Mouse (Mus musculus) layer of hippocampus, adult 6 months (tissue): ENCODE measurements around the gene Fastk. TPM values are rescaled to one million over a fixed set of nuclear protein-coding genes. Genes with fewer than 3 reads are reported as not detected.

Experiments used
- long read RNA-seq, 2 experiments: library from polyadenylated mRNA; unstranded; transcript quantifications; one replicate each; pipeline ENCODE4 v2.0.0; 2019 to 2020
- polyA plus RNA-seq: library from polyadenylated mRNA; unstranded; fragments of <200 nt; fragmentation: Nextera tagmentation; gene quantifications from 2 replicates; pipeline ENCODE4 v1.2.3, GENCODE M21; 2021

The Fastk gene
- polyA plus RNA-seq, result 137 and 164 TPM in 2 replicates
- long read RNA-seq, experiment 1, transcript Fastk-201 (10 exons, 1,893 nt), result major isoform, 145 of 215 reads
- long read RNA-seq, experiment 1, transcript Fastk-213 (9 exons, 2,552 nt), result minor isoform, 6 of 215 reads
- long read RNA-seq, experiment 1, partial matches to known transcripts, result 7 of 215 reads
- long read RNA-seq, experiment 1, other reads (novel, unspliced or antisense), result 56 of 215 reads
- long read RNA-seq, experiment 2, transcript Fastk-201 (10 exons, 1,893 nt), result major isoform, 477 of 760 reads
- long read RNA-seq, experiment 2, transcript Fastk-213 (9 exons, 2,552 nt), result minor isoform, 24 of 760 reads
- long read RNA-seq, experiment 2, partial matches to known transcripts, result 97 of 760 reads
- long read RNA-seq, experiment 2, other reads (novel, unspliced or antisense), result 158 of 760 reads

DNA sequence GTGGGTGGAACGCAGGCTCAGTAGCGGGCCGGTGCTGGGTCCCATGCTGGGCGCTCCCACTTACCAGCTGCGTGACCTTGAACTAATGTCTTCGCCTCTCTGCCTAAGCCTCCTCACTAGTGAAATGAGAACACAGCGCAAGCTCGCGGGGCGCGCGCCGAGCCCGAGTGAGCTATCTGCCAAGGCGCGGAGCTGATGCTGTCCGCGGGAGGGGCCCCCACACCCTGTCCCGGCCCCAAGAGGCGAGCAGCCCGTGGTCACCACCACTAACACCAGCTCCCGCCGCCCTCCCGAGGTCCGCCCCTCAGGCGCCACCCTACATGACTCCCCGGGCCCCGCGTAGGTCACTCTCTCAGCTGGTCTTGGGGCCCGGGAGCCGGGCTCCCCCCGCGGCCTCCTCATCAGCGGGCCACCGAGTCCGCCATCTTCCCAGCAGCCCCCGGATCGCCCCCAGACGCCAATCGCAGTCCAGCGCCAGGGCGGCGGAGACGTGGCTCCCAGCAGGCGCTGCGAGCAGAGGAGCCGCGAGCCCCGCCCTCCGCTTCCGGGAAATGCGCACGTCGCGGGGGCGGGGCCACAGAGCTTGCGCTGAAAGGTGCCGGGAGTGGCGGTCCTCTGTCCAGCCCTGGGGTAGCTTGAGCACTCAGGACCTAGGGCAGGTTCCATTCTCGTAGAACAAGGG lies at the start of gene Fastk:
Fastk (minus strand) TSS at position 542 of the 682 bp plus-strand sequence.

DNA sequence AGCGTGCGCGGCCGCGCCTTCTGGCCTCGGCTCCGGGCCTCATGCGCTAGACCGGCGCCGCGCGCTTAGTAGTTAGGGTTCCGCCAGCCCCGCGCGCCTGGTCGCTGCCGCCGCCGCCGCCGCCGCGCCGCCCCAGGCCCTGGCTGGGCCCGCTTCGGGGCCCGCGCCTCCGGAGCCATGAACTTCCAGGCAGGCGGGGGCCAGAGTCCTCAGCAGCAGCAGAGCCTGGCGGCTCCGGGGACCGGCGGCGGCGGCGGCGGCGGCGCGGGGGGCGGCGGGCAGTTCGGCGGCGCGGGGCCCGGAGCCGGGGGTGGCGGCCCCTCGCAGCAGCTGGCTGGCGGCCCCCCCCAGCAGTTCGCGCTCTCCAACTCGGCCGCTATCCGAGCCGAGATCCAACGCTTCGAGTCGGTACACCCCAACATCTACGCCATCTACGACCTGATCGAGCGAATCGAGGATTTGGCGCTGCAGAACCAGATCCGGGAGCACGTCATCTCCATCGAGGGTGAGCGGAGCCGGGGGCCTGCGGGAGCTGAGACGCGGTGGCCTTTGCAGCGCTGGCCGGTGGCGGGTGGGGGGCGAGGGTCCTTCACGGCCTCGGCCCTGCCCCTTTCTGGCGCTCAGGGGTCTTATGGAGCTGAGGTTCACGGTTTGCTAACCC lies 7.1 kb upstream of the Fastk start, which contains the start of gene Agap3:
Agap3 (plus strand) TSS at position 148 of the 661 bp plus-strand sequence.

DNA sequence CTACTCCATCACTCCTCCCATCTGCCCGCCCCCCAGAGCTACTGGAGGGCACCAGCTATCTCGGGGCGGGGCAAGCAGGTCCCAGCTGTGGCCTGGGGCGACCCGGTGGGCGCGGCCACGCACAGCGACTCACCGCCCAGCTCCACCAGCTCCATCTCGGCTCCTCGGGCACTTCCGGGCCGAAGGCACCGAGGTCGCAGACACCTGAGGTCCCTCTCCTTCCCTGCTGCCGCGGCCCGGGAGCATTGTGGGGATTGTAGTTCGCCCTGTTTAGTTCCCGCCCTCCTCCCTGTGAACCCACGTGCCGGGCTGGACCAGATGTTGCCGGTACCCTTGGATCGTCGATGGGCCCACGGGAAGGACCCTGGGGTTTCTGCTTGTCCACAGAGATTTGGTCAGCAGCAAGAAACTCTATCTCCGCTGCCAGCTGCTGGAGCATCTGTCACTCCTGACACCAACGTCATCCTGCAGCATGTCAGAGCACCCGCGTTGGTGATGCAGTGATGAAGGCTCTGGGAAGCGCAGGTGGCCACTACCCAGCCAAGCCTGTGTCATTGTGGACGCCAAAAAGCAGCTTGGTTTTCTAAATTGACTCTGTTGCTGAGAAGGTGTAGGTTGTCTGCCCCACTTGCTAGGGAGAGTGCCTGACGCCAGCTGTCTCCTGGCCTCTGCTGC lies 2.7 kb upstream of the Fastk start, which contains the start of gene Tmub1:
Tmub1 (minus strand) TSS at position 231 of the 675 bp plus-strand sequence.

DNA sequence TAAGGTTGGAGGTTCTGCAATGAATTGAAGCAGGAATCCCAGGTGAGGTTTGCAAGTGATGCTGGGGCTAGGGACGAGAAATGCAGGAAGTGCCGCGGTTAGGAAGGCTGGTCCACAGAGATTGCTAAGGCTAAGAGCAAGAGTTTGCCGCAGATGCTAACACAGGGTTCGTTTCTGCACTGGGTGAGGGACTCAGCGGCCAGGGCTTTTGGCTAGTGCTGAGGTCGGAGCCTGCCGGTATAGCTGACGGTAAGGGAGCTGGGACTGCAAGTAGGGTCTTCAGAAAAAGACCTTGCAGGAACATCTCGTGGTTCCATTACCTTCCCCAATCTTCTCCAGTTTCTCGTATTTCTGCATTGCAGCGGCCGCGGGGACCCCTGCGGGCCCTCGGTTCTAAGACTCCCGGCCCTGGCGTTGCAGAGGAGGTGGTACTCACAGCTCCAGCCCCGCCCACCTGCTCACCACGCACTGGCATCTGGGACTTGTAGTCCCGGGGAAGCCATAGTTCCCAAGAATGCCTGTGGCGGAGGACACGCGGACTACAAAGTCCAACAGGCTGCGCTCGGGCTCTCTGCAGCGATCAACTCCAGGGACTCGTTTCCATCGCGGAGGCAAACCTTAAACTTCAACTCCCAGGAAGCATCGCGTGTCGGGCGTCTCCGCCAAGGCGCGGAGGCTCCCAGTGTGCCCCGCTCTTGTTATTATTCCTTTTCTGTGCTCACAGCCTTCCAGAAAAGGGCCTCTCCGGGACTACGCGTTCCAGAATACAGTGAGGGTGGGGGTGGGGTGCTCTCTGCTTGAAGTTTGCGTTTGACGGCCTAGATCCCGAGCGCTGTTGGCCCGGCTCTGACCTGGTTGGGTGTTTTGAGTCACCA lies 21.7 kb downstream of the Fastk start, which contains the start of the genes Cdk5 and Slc4a2:
Cdk5 (minus strand) TSS at position 402 of the 875 bp plus-strand sequence.
Slc4a2 (plus strand) TSS at position 709 of the 875 bp plus-strand sequence.

DNA sequence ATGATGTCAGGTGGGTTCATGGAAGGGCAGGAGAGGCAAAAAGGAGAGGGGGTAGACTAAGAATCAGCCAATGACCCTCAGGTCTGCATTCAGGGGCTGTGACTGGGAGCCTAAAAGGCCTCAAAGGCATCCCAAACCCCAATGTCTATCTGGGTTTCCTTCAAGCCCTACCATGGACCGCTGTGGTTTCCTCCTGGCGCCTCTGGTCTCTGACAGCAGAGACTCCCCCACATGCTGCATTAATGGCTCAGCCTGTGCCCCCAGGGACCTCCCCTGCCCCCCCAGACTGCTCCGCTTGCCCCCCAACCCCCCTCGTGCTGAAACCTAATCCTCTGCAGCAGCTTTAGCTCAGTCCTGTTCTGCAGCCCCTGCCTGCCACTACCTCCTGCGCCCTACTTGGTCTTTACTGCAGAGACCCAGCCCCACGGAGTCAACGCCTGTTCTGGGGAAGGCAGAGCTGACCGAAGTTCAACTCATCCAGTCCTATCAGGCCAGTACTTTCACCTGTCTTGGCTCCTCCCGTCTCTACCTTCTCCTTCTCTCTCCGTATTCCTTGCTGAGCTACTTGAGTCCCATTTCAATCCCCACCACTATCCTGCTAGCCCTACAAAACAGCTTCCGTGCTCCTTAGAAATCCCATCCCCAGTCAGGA lies 31.9 kb downstream of the Fastk start, which contains the start of gene Asic3:
Asic3 (plus strand) TSS at position 351 of the 652 bp plus-strand sequence.

DNA sequence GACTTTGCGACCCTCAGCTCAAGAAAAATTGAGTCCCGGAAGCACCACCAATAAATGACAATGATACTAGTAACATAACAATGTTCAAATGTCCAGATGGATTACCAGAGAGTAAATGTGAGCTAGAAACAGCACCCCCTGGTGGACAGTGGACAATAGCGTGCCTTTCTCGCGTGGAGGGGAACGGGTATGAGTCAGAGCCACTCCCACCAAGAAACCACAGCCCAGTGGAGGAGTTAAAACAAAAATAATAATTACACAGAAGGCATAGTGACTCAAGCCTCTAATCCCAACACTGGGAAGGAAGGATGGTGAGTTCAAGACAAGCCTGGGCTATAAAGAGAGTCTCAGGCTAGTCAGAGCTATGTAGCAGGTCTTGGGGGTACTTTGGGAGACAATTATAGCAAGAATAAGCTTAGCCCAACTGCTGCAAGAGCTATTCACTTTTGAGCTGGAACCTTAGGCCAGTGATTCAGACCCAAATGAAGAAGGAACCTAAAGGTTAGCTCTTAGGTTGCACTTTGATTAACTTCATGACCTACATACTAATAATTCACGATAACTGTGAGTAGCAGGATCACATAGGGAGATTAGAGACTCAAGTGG lies 51.6 kb downstream of the Fastk start, which contains the start of gene Abcb8:
Abcb8 (plus strand) TSS at position 272 of the 606 bp plus-strand sequence.

DNA sequence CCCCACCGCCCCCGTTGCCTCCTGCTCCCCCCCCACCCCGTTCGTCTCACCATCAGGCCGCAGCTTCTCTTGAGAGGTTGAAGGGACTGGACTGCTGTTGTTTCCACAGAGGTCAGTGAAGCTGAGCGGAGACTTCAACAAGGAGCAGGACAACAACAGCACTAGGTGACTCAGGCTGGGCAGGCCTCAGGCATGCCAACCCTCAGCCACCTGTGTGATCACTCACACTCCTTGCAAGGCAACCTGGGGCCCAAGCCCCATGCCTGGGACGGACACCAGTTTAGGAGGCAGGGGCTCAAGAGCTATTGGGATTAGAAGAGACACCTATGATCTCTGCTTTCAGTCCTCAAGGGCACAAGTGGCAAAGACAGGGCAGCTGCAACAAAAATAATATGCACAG lies 53.2 kb downstream of the Fastk start, which contains the start of gene Atg9b:
Atg9b (minus strand) TSS at position 280 of the 400 bp plus-strand sequence.

Other genes starting within 250 kb of the Fastk start
- gene Kcnh2, start 93.7 kb downstream of the Fastk start, polyA plus RNA-seq, result 3.3 and 4.7 TPM in 2 replicates
- 1.2 TPM in 2 replicates for gene Nos3, start 80.5 kb downstream of the Fastk start, polyA plus RNA-seq
- gene Atg9b, start 53.1 kb downstream of the Fastk start, polyA plus RNA-seq, result 2.4 and 2.5 TPM in 2 replicates
- 43.5 and 52.0 TPM in 2 replicates for gene Abcb8, start 51.6 kb downstream of the Fastk start, polyA plus RNA-seq
- gene Asic3, start 31.9 kb downstream of the Fastk start, polyA plus RNA-seq, result not detected in 2 replicates
- gene Cdk5, start 21.8 kb downstream of the Fastk start, polyA plus RNA-seq, result 126 and 130 TPM in 2 replicates
- 7.7 and 28.6 TPM in 2 replicates for gene Slc4a2, start 21.4 kb downstream of the Fastk start, polyA plus RNA-seq
- 28.7 and 29.8 TPM in 2 replicates for gene Tmub1, start 2.6 kb upstream of the Fastk start, polyA plus RNA-seq
- gene Agap3, start 6.9 kb upstream of the Fastk start, polyA plus RNA-seq, result 66.1 and 69.7 TPM in 2 replicates
- gene Gbx1, start 81.9 kb upstream of the Fastk start, polyA plus RNA-seq, result 0.04 TPM in 1 of 2 replicates, not detected in the other
- gene Asb10, start 95.7 kb upstream of the Fastk start, polyA plus RNA-seq, result 0.38 and 0.40 TPM in 2 replicates
- not detected in 2 replicates for gene 4931409K22Rik, start 111.5 kb upstream of the Fastk start, polyA plus RNA-seq
- 71.2 and 72.9 TPM in 2 replicates for gene Abcf2, start 132.2 kb upstream of the Fastk start, polyA plus RNA-seq
- gene Chpf2, start 141.5 kb upstream of the Fastk start, polyA plus RNA-seq, result 12.2 and 15.9 TPM in 2 replicates
- 8.8 and 9.1 TPM in 2 replicates for gene Smarcd3, start 179.1 kb upstream of the Fastk start, polyA plus RNA-seq
- 25.7 and 26.7 TPM in 2 replicates for gene Nub1, start 240.2 kb upstream of the Fastk start, polyA plus RNA-seq